Mouse (Mus musculus) MEL-GATA-1-ER (cell line): ENCODE measurements around the gene Zfp169.

ENCODE experiments used
- DNase-seq: peaks from one replicate; pipeline ENCODE4 v3.0.0-alpha.2; 2012; ENCODE audit warnings: low read depth; ENCODE audit errors: extremely low read depth

Gene Zfp169

DNA sequence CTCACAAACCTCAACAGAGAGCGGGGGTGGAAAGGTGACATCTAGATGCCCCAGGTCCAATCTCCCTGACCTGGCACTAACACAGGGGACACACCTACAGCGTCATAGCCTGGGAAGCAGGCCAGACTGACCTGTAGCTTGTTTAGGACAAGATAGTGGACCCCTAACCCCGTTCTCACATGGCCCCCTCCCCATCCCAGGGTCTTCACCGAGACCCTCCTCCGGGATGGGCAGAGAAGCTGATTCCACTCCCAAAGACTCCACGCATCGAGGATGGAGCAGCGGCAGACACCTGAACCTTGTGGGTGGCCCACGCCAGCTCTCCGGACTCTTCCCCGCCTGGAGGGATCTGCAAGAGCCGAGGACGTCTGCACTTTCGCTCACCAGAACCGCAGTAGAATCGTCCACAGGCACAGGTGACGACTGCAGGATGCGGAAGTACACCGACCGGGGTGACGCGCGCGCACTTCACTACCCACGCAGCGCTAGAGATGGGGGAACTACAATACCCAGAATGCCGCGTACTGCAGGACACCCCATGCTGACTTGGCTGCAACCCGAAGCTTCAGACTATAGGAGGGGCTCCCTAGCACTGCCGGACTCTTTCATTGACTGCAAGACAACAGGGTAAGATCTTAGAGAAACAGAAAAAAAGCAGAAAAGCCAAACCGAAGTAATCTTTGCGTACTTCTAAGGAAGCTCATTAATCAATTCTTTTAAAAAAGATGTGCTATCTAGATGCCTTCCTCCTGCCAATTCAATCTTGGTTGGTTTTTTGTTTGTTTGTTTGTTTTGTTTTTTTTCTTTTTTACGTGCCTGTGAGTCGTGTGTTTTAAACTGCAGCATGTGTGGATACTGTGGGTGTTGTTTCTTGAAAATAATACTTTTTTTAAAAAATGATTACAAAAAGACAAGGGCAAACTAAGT lies at the start of gene Zfp169, which contains the start of gene A830005F24Rik:
TSS of gene Zfp169 (minus strand) at position 449 of the 927 bp plus-strand sequence.
TSS of gene A830005F24Rik (plus strand) at position 568 of the 927 bp plus-strand sequence.
- peak; percentile 92 for DNase-seq

DNA sequence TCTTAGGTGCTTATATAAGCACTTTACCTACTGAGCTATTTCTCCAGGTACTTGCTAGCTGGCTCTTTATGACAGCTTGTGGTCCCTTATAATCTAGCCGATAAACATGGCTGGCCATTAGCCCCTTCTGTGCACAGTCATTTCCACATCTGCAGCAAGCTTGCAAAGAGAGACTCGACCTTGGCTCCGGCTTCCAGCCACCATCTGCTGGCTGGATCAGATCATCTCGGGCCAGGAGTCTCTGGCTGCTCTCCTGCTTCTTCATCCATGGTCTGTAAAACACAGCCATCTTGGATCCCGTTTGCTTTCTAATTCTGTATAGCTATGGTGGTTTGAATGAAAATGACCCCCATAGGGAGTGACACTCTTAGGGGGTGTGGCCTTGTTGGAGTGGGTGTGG lies 49.1 kb upstream of the Zfp169 start:
- DNase-seq: no peak

- no peak for DNase-seq
Observed at GRCm38 (mm10) chr13:48561481-48561880, 48.2 kb upstream of the Zfp169 start.

- DNase-seq: peak; percentile 59
Observed at GRCm38 (mm10) chr13:48555976-48556375, 42.7 kb upstream of the Zfp169 start.

- no peak for DNase-seq
Observed at GRCm38 (mm10) chr13:48554552-48554951, 41.3 kb upstream of the Zfp169 start.

DNA sequence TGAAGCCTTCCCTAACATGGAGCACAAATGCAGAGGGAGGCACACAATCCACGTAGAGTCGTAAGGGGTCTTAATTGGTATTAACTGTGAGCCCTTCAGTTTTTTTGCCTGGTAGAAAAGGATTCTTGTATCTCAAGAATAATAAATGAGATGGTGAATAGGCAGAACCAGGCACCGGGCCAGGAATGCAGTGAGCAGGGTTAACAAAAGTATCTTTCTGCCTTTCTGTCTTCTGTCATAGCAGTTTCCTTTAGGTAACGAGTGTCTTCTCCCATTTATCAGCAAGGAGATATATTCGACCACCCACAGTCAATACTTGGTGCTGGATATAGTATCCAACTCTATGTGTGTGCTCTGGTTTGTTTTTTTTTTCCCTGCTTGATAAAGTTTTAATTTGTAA lies 40.3 kb upstream of the Zfp169 start:
- DNase-seq: no peak

GRCm38 (mm10) chr13:48552181-48553090 lies 39.2 kb upstream of the Zfp169 start:
- peak; percentile 56 for DNase-seq

DNA sequence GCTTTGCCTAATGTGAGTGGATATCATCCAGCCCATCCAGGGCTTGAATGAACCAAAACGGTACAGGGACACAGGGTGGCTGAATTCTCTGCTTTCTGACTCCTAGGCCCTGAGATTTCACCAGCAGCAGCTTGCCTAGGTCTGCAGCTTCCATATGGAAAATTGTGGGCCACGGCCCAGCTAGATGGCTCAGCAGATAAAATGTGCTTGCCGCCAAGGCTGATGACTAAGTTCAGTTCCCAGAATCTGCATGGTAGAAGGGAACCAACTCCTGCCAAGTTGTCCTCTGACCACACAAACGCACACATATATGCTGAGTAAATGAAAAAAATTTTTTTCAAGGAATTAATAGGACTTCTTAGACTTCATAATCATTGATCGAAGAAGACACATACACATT lies 35.0 kb upstream of the Zfp169 start:
- DNase-seq: no peak

DNA sequence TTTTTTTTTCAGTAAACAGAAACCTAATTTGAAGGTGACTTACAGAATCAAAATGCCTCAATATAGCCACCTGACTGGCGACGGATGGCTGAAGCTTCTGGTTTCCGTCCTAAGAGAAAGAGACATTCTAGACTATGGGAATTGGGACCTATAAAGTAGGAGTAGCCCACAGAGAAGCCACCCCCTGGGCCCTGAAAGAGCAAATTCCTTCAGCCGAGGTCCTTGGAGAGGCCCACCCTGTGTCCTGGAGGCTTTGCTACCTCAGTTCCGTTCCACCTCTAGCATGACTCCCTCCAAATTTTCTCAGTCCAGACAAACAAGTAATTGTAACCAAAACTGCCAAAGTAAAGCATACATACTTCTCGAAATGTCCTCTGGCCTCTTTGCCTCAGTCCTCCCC lies 34.4 kb upstream of the Zfp169 start:
- no peak for DNase-seq

- DNase-seq: peak; percentile 97
Observed at GRCm38 (mm10) chr13:48546330-48546917, 33.2 kb upstream of the Zfp169 start.

DNA sequence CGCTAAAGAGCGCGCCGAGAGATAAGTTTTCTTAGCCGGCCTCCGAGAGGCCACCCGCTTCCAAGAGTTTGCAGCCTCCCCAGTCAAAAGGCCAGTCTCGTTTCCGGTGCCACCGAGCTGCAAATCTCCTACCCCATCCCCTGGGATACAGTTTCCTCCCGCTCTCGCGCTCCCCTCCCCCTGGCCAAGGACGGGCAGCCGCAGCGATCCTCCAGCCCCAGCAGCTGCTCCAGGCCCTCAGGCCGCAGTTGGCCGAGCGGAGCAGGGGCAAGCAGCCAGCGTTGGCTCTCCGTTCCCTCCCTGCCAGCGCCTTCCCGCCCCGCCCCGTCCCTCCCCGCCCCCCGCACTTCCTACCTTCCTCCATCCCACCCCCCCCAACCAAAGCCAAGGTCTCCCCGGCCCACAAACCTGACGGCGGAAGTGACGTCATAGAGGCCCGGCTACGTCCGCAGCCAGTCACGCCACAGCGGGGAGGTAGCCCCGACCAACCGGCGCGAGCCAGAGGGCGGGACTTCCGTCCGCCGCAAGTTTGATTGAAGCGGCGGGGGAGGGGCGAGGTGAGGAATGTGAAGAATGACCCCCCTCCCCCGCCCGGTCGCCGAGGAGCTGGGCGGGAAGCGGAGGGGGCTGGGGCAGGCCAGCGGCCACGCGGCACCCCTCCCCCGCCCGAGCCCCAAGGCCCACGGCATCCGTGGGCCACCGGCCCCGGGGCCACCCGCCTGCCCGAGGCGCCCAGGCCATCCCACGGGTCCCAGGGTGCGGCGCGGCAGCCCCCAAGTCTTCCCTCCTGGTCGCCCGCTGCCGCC lies 32.4 kb upstream of the Zfp169 start:
- DNase-seq: peak; percentile 97

DNA sequence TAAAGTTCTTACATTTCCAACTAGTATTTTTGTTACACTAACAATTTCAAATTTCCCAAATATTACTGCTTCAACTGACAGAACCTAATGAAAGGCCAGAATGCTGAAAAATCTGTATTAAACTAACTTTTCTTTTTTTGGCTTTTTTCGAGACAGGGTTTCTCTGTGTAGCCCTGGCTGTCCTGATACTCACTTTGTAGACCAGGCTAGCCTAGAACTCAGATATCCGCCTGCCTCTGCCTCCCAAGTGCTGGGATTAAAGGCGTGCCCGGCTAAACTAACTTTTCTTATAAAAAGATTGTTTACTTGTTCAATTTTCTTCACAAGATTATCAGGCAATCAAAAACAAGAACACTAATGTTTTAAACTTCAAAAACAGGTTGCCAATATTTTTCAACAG lies 31.6 kb upstream of the Zfp169 start:
- no peak for DNase-seq

- no peak for DNase-seq
Observed at GRCm38 (mm10) chr13:48544391-48544790, 31.1 kb upstream of the Zfp169 start.

DNA sequence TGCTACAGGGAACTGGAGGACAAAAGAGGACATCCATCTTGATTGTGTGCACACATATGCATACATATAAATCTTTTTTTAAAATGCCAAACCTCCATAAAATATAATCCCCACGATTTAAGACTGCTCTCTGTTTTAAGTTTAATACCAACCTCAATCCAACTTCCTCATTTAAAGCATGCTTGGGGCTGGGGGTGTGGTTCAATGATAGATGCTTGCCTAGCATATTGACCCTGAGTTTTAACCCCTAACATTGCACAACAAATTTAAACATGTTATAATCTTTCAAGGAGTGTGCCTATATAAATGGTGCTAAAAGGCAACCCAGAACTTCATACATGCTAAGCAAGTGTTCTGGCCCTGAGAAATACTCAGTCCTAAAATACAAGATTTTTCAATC lies 27.2 kb upstream of the Zfp169 start:
- no peak for DNase-seq

GRCm38 (mm10) chr13:48533441-48533840 lies 20.2 kb upstream of the Zfp169 start:
- DNase-seq: no peak

DNA sequence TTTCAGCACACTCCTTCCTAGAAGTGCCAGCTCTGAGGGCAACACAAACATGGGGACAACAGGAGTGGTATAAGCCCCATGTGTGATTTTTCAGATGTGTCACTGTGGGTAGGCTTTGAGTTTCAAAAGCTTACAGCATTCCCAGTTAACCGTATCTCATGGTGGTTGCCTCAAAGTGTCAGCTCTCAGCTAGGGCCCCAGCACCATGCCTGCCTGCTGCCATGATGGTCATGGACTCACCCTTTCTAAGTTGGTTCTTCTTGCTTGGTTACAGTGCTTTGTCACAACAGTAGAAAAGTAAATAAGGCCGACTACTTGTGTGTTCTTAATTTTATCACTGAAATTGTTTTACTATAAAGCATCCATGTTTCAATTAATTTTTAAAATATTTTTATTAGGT lies 18.2 kb upstream of the Zfp169 start:
- no peak for DNase-seq

DNA sequence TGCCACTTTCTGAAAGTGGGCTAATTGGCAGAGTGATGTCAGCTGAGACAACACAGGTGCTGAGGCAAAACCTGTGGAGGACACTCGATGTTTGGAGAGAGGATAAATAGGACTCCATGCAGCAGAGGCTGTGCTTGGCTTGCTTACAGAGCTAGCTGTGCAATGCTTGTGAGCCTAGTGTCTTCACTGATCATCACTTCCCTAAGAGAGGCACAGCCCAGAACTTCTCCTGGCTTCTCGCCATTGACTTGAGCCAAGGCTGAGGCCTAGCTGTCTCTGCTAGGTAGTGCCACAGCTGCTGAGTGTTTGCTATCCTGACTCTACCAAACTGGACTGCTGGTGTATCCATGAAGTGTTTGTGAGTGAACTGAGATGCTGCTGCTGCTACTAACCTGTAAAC lies 17.4 kb upstream of the Zfp169 start:
- peak; percentile 71 for DNase-seq

DNA sequence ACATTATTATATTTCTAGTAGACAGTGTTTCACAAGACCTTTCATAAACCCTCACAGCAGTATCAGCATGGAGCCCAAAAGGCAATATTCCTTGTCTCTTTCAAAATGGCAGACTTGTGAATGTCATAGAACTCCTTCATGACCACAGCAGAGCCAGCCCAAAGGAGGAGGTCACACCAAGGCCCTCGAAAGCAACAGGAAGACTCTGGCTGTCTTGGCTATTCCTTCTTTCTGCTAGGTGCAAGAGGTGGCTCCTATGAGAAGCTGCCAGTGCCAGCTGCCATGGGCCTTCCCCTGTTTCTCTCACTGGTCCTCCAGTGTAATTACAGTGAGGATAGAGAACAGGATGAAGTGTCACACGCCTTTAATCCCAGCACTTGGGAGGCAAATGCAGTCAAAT lies 15.8 kb upstream of the Zfp169 start:
- no peak for DNase-seq

- DNase-seq: peak; percentile 84
Observed at GRCm38 (mm10) chr13:48528123-48528871, 15.0 kb upstream of the Zfp169 start.

GRCm38 (mm10) chr13:48525745-48526144 lies 12.5 kb upstream of the Zfp169 start:
- DNase-seq: no peak
